Mouse (Mus musculus) kidney, postnatal 0 days (tissue): ENCODE measurements around the gene Celsr2. TPM values are rescaled to one million over a fixed set of nuclear protein-coding genes. Genes with fewer than 3 reads are reported as not detected.

Source experiments
- ATAC-seq: fragments of 200-750 bp; cut with Nextera tagmentation; replicated peaks from 2 replicates; pipeline ENCODE4 v1.8.0; 2017; ENCODE audit warnings: low read depth, moderate number of reproducible peaks, moderate TSS enrichment, moderate library complexity; ENCODE audit not compliant: low FRiP score
- DNase-seq: peaks from one replicate; pipeline ENCODE4 v3.0.0-alpha.2; 2016; ENCODE audit warnings: low spot score
- H3K27ac ChIP-seq: fragments of 300-500 bp; sonication (generic); 2 replicates; pipeline ENCODE4 v1.5.1; 2014; ENCODE audit warnings: mild to moderate bottlenecking
- H3K27me3 ChIP-seq: fragments of 300-500 bp; sonication (generic); 2 replicates; pipeline ENCODE4 v1.6.1; 2014; ENCODE audit warnings: low read length, mixed read lengths; ENCODE audit not compliant: insufficient read depth
- H3K36me3 ChIP-seq: fragments of 300-500 bp; sonication (generic); 2 replicates; pipeline ENCODE4 v1.6.1; 2014; ENCODE audit warnings: low read length, mixed read lengths; ENCODE audit not compliant: insufficient read depth
- H3K4me1 ChIP-seq: fragments of 300-500 bp; sonication (generic); replicated peaks from 2 replicates; pipeline ENCODE4 v1.6.1; 2014; ENCODE audit warnings: antibody characterized with exemption, low read length, mixed read lengths; ENCODE audit not compliant: insufficient read depth
- H3K4me2 ChIP-seq: fragments of 300-500 bp; sonication (generic); 2 replicates; pipeline ENCODE4 v1.6.1; 2014; ENCODE audit warnings: mild to moderate bottlenecking, low read length, moderate library complexity, mixed read lengths
- H3K4me3 ChIP-seq: fragments of 300-500 bp; sonication (generic); replicated peaks from 2 replicates; pipeline ENCODE4 v1.5.1; 2014; ENCODE audit warnings: low read depth, low read length
- H3K9ac ChIP-seq: fragments of 300-500 bp; sonication (generic); 2 replicates; pipeline ENCODE4 v1.6.1; 2014; ENCODE audit warnings: low read depth, low read length
- H3K9me3 ChIP-seq: fragments of 300-500 bp; sonication (generic); replicated peaks from 2 replicates; pipeline ENCODE4 v1.6.1; 2016; ENCODE audit warnings: low read length, inconsistent platforms, mixed read lengths
- CTCF ChIP-seq: IDR thresholded peaks from 2 replicates; pipeline ENCODE4 v1.5.1; 2016; ENCODE audit warnings: antibody characterized with exemption, low read depth, mild to moderate bottlenecking, moderate library complexity
- WGBS: fragments of 180-500 bp; shearing (Covaris S2); extraction: QIAGEN DNeasy Blood & Tissue Kit; methylation state at CpG from one replicate; pipeline ENCODE4 v1.1.7; 2014; 5-methylcytosine and 5-hydroxymethylcytosine counted together
- polyA plus RNA-seq: library from polyadenylated mRNA; unstranded; fragments of >200 nt; fragmentation: Nextera tagmentation; extraction: Ambion mirVana; gene quantifications from 2 replicates; pipeline ENCODE4 v1.2.1, GENCODE M21; 2015

Celsr2 gene
- polyA plus RNA-seq, 1 experiment from 2014 or later = 15.1 TPM

- 0 out of 2 replicates have a peak overlapping the region, but pooled peaks have one; percentile 3 for H3K9ac ChIP-seq
Observed at GRCm38 (mm10) chr3:108392793-108393192, 22.6 kb downstream of the Celsr2 start.

GRCm38 (mm10) chr3:108392299-108392698, 23.1 kb downstream of the Celsr2 start:
- ATAC-seq = peak; percentile 57
- Histone ChIP-seq H3K4me1 (peaks cover 5% of the 10 kb centered on the region), H3K27me3 (no peaks in the 10 kb centered on the region), H3K4me3 (no peak overlapping the region), H3K9me3 (no peaks in the 10 kb centered on the region), H3K27ac (peak overlapping the region; percentile 62; the same call in 1 of the 2 replicates), H3K4me2 (peak overlapping the region; percentile 29), H3K9ac (peak overlapping the region; percentile 42; the same call in 1 of the 2 replicates), H3K36me3 (peaks cover 19% of the 10 kb centered on the region)
- DNase-seq = peak; percentile 64
- 22% methylated on average over 10 of the region's 10 CpGs for WGBS
- TF ChIP-seq CTCF = no peak

More at GRCm38 (mm10) chr3:108392793-108393192, 22.6 kb downstream of the Celsr2 start:
- peak overlapping the region; percentile 29 for H3K4me2 ChIP-seq
- no peak for TF ChIP-seq CTCF
- 55% methylated on average over 15 of the region's 15 CpGs for WGBS
- ATAC-seq (no peak), DNase-seq (no peak)
- 0 out of 2 replicates have a peak overlapping the region, but pooled peaks have one; percentile 61 for H3K27ac ChIP-seq
- peaks cover 5% of the 10 kb centered on the region for H3K4me1 ChIP-seq
- H3K36me3 ChIP-seq = peaks cover 22% of the 10 kb centered on the region
- no peaks in the 10 kb centered on the region for H3K27me3 ChIP-seq
- no peaks in the 10 kb centered on the region for H3K9me3 ChIP-seq
- no peak overlapping the region for H3K4me3 ChIP-seq

GRCm38 (mm10) chr3:108389111-108389545, 26.2 kb downstream of the Celsr2 start:
- H3K9me3 ChIP-seq = no peaks in the 10 kb centered on the region
- no peak overlapping the region for H3K9ac ChIP-seq
- DNase-seq (peak; percentile 97), ATAC-seq (peak; percentile 67)
- H3K4me1 ChIP-seq = peaks cover 10% of the 10 kb centered on the region
- no peaks in the 10 kb centered on the region for H3K27me3 ChIP-seq
- 1% methylated on average over 5 of the region's 5 CpGs for WGBS
- TF ChIP-seq CTCF = peak; percentile 100
- H3K27ac ChIP-seq = 0 out of 2 replicates have a peak overlapping the region, but pooled peaks have one; percentile 36
- peak overlapping the region; percentile 30; the same call in 1 of the 2 replicates for H3K4me2 ChIP-seq
- H3K4me3 ChIP-seq = no peak overlapping the region
- peaks cover 8% of the 10 kb centered on the region for H3K36me3 ChIP-seq

GRCm38 (mm10) chr3:108386186-108386585, 29.2 kb downstream of the Celsr2 start:
- no peaks in the 10 kb centered on the region for H3K27me3 ChIP-seq
- WGBS = 86% methylated on average over 10 of the region's 10 CpGs
- no peak overlapping the region for H3K9ac ChIP-seq
- H3K9me3 ChIP-seq = no peaks in the 10 kb centered on the region
- no peaks in the 10 kb centered on the region for H3K36me3 ChIP-seq
- peaks cover 7% of the 10 kb centered on the region; the same call in 1 of the 2 replicates for H3K4me1 ChIP-seq
- H3K4me2 ChIP-seq = no peak overlapping the region
- no peak for TF ChIP-seq CTCF
- no peak overlapping the region for H3K27ac ChIP-seq
- DNase-seq (no peak), ATAC-seq (no peak)
- H3K4me3 ChIP-seq = no peak overlapping the region

GRCm38 (mm10) chr3:108384425-108384824, 30.9 kb downstream of the Celsr2 start:
- Histone ChIP-seq H3K27ac (no peak overlapping the region), H3K9ac (no peak overlapping the region; the same call in 1 of the 2 replicates), H3K4me3 (peak overlapping the region; percentile 72), H3K9me3 (no peaks in the 10 kb centered on the region), H3K4me2 (peak overlapping the region; percentile 72), H3K36me3 (no peaks in the 10 kb centered on the region), H3K27me3 (no peaks in the 10 kb centered on the region), H3K4me1 (peaks cover 7% of the 10 kb centered on the region; the same call in 1 of the 2 replicates)
- ATAC-seq (no peak), DNase-seq (no peak)
- TF ChIP-seq CTCF = no peak
- 36% methylated on average over 2 of the region's 2 CpGs for WGBS

GRCm38 (mm10) chr3:108383485-108384354, 31.6 kb downstream of the Celsr2 start, which contains the start of gene Psrc1:
Gene Psrc1, plus strand, starts transcription at chr3:108383839.
- no peak for TF ChIP-seq CTCF
- peak; percentile 85 for ATAC-seq
- Histone ChIP-seq H3K4me1 (peaks cover 7% of the 10 kb centered on the region; the same call in 1 of the 2 replicates), H3K9ac (peak within 1 kb of the TSS; percentile 55), H3K27ac (no peak within 1 kb of the TSS), H3K4me3 (peak within 1 kb of the TSS; percentile 72), H3K4me2 (peak within 1 kb of the TSS; percentile 72), H3K36me3 (no peaks in the 10 kb centered on the region), H3K9me3 (no peaks in the 10 kb centered on the region), H3K27me3 (no peaks in the 10 kb centered on the region)
- WGBS = under 1% methylated on average over 44 of the region's 44 CpGs
- peak; percentile 96 for DNase-seq
